ENCODE assay signal across 8 mouse cellular contexts in the genomic region with DNA sequence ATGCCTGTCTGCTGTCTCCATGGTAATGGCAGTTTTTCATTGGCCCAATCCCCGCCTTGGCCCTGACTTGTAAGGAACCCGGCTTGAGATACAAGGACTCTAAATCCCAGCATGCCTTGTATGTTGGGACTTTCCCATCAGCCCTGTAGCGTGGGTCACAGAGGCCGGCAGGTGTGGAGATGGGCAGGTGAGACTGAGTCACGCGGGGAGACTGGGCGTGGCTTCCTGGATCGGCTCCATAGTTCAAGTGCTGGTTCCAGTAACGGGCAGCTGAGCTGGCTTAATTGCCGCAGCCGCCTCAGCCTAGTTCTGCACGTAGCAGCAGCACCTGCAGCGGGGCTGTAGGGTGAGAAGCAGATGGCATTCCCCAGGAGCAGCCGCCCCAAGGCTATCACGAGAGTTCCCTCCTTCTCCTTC. TPM values are rescaled to one million over a fixed set of nuclear protein-coding genes. Genes with fewer than 3 reads are reported as not detected.
DNase-seq lines count a peak whose midpoint lies in the region; ATAC-seq and TF ChIP-seq lines count a peak whose summit lies in the region.

No protein-coding gene starts in this region.

- no peak overlapping the region for H3K27ac ChIP-seq in heart, embryonic 10.5 days
- no peak overlapping the region for H3K27ac ChIP-seq in embryonic facial prominence, embryonic 11.5 days (replicated peaks; ENCODE audit: low read depth, low read length)
- peak overlapping the region; percentile 82 for H3K27ac ChIP-seq in intestine, embryonic 15.5 days
- peak overlapping the region; percentile 81 for H3K27ac ChIP-seq in small intestine, adult 2 months (ENCODE audit: insufficient read depth, low read depth, low read length)

- no peaks in the 10 kb centered on the region for H3K9me3 ChIP-seq in heart, embryonic 10.5 days
- H3K9me3 ChIP-seq in embryonic facial prominence, embryonic 11.5 days (replicated peaks; ENCODE audit: control insufficient read depth, low read length): no peaks in the 10 kb centered on the region
- H3K9me3 ChIP-seq in intestine, embryonic 15.5 days: no peaks in the 10 kb centered on the region

- WGBS in heart, embryonic 10.5 days: 10% methylated on average over 15 of the region's 15 CpGs
- 8% methylated on average over 15 of the region's 15 CpGs for WGBS in embryonic facial prominence, embryonic 11.5 days
- WGBS in intestine, embryonic 15.5 days: 5% methylated on average over 15 of the region's 15 CpGs
- WGBS in small intestine, adult 2 months: 6% methylated on average over 15 of the region's 15 CpGs

- H3K4me1 ChIP-seq in heart, embryonic 10.5 days: peaks cover 34% of the 10 kb centered on the region
- H3K4me1 ChIP-seq in embryonic facial prominence, embryonic 11.5 days (ENCODE audit: control insufficient read depth, insufficient read depth, low read length): no peaks in the 10 kb centered on the region
- H3K4me1 ChIP-seq in intestine, embryonic 15.5 days (replicated peaks): peaks cover 21% of the 10 kb centered on the region; the same call in 1 of the 2 replicates
- H3K4me1 ChIP-seq in small intestine, adult 2 months (ENCODE audit: control insufficient read depth, insufficient read depth, insufficient read length, low read length): peaks cover 16% of the 10 kb centered on the region

- no peaks in the 10 kb centered on the region for H3K36me3 ChIP-seq in heart, embryonic 10.5 days
- H3K36me3 ChIP-seq in embryonic facial prominence, embryonic 11.5 days (replicated peaks; ENCODE audit: control insufficient read depth, insufficient read depth, low read depth, low read length): no peaks in the 10 kb centered on the region
- H3K36me3 ChIP-seq in intestine, embryonic 15.5 days: no peaks in the 10 kb centered on the region
- peaks cover 12% of the 10 kb centered on the region for H3K36me3 ChIP-seq in small intestine, adult 2 months (ENCODE audit: control insufficient read depth, insufficient read depth, low read length)

- TF ChIP-seq POLR2A in small intestine, adult 2 months (IDR thresholded peaks at IDR 0.05; ENCODE audit: low read depth, low read length): peak; percentile 67; the same call in 1 of the 2 replicates

- peak overlapping the region; percentile 46 for H3K4me3 ChIP-seq in heart, embryonic 10.5 days
- no peak overlapping the region for H3K4me3 ChIP-seq in embryonic facial prominence, embryonic 11.5 days (ENCODE audit: low read depth, low read length)
- H3K4me3 ChIP-seq in intestine, embryonic 15.5 days (replicated peaks): peak overlapping the region; percentile 13
- H3K4me3 ChIP-seq in small intestine, adult 2 months (ENCODE audit: low read depth, low read length): no peak overlapping the region

- peaks cover 57% of the 10 kb centered on the region for H3K27me3 ChIP-seq in heart, embryonic 10.5 days (ENCODE audit: insufficient read depth, poor library complexity, severe bottlenecking)
- H3K27me3 ChIP-seq in embryonic facial prominence, embryonic 11.5 days (ENCODE audit: control insufficient read depth, insufficient read depth, low read length): no peaks in the 10 kb centered on the region
- H3K27me3 ChIP-seq in intestine, embryonic 15.5 days (replicated peaks): no peaks in the 10 kb centered on the region
- no peaks in the 10 kb centered on the region for H3K27me3 ChIP-seq in small intestine, adult 2 months (ENCODE audit: control insufficient read depth, insufficient read depth, low read length)

- peak overlapping the region; percentile 24; the same call in 1 of the 2 replicates for H3K4me2 ChIP-seq in embryonic facial prominence, embryonic 11.5 days (ENCODE audit: low read depth, low read length)
- H3K4me2 ChIP-seq in intestine, embryonic 15.5 days (replicated peaks): peak overlapping the region; percentile 35

- H3K9ac ChIP-seq in embryonic facial prominence, embryonic 11.5 days (replicated peaks; ENCODE audit: low read length): no peak overlapping the region
- H3K9ac ChIP-seq in intestine, embryonic 15.5 days: no peak overlapping the region

- peak; percentile 50; the same call in 1 of the 2 replicates for ATAC-seq in embryonic facial prominence, embryonic 11.5 days (replicated peaks; ENCODE audit: insufficient number of reproducible peaks, low FRiP score, low TSS enrichment, low read depth)
- ATAC-seq in intestine, embryonic 15.5 days: peak; percentile 85

- no peak for TF ChIP-seq CTCF in small intestine, adult 2 months (IDR thresholded peaks at IDR 0.05; ENCODE audit: extremely low read depth, insufficient read length, insufficient replicate concordance, low read depth, low read length)

- no peak for DNase-seq in heart, embryonic 10.5 days (ENCODE audit: low spot score)
- no peak for DNase-seq in heart, adult 9 months (ENCODE audit: low spot score in 2 of 2)
- peak; percentile 40 for DNase-seq in embryonic facial prominence, embryonic 11.5 days (ENCODE audit: low spot score)
- peak; percentile 34 to 46 for DNase-seq in left cerebral cortex, adult 18-20 months (ENCODE audit: low spot score in 2 of 2)
- peak; percentile 90 for DNase-seq in lung, postnatal 25 days (ENCODE audit: low spot score)
- DNase-seq in natural killer cell, adult 2 months (ENCODE audit: low spot score in 2 of 2): no peak

RNA-seq across cellular contexts. Expression of a gene that starts 9.9 kb away (rescaled TPM):
- 1.2 and 2.8 TPM in 2 replicates for polyA plus RNA-seq in heart, embryonic 10.5 days (2016; fragmentation: Nextera tagmentation; extraction: Ambion mirVana)
- polyA plus RNA-seq in embryonic facial prominence, embryonic 11.5 days (2014; fragmentation: Nextera tagmentation; extraction: Ambion mirVana): 2.9 and 3.7 TPM in 2 replicates
- 209 and 213 TPM in 2 replicates for polyA plus RNA-seq in intestine, embryonic 15.5 days (2015; fragmentation: Nextera tagmentation; extraction: Ambion mirVana)
- not detected for total RNA-seq in left cerebral cortex, adult 18-20 months (2021)
- 110 and 185 TPM in 2 replicates for polyA plus RNA-seq in small intestine, adult 2 months (2012; rRNA removed)

RNA-seq across cellular contexts. Expression of a gene that starts 35.4 kb away (rescaled TPM):
- 63.4 and 70.0 TPM in 2 replicates for polyA plus RNA-seq in heart, embryonic 10.5 days (2016; fragmentation: Nextera tagmentation; extraction: Ambion mirVana)
- 94.1 and 96.4 TPM in 2 replicates for polyA plus RNA-seq in embryonic facial prominence, embryonic 11.5 days (2014; fragmentation: Nextera tagmentation; extraction: Ambion mirVana)
- polyA plus RNA-seq in intestine, embryonic 15.5 days (2015; fragmentation: Nextera tagmentation; extraction: Ambion mirVana): 155 and 158 TPM in 2 replicates
- total RNA-seq in left cerebral cortex, adult 18-20 months (2021): 10 to 100 TPM; 46.9 to 54.7 TPM
- polyA plus RNA-seq in small intestine, adult 2 months (2012; rRNA removed): 66.3 and 103 TPM in 2 replicates

Comparison
In these comparisons a context has a peak if more than half of its experiments do, and no peak if none do; other contexts are left out.
1. DNase-seq: peak in embryonic facial prominence, embryonic 11.5 days (single experiment), left cerebral cortex, adult 18-20 months (2 of 2) and lung, postnatal 25 days (single experiment); none in heart, embryonic 10.5 days (single experiment), heart, adult 9 months (0 of 2) and natural killer cell, adult 2 months (0 of 2).
2. H3K27ac ChIP-seq: peak in intestine, embryonic 15.5 days (single experiment) and small intestine, adult 2 months (single experiment); none in heart, embryonic 10.5 days (single experiment) and embryonic facial prominence, embryonic 11.5 days (single experiment).
3. H3K4me3 ChIP-seq: peak in heart, embryonic 10.5 days (single experiment) and intestine, embryonic 15.5 days (single experiment); none in embryonic facial prominence, embryonic 11.5 days (single experiment) and small intestine, adult 2 months (single experiment).
4. RNA of a gene that starts 9.9 kb away (polyA plus RNA-seq): 209 to 213 TPM in intestine, embryonic 15.5 days and 110 to 185 TPM in small intestine, adult 2 months; 2.9 to 3.7 TPM in embryonic facial prominence, embryonic 11.5 days and 1.2 to 2.8 TPM in heart, embryonic 10.5 days; every median in the first group is over 10 times any median in the second.